Mouse (Mus musculus) cerebellum, adult 18-20 months (tissue): ENCODE results near the gene Vmn1r55.
A peak's percentile ranks its signal among the peaks of the same experiment; 100 is the strongest.
"Not testable (repeated sequence)": the region's sequence is repeated elsewhere in the genome, so short reads cannot be mapped to it uniquely, and the experiment has no call there.

Experiments
- DNase-seq, 2 experiments: peaks; one replicate each; pipeline ENCODE4 v3.0.0; 2021

Vmn1r55 gene

GRCm38 (mm10) chr7:5149570-5149969 lies at the start of gene Vmn1r55:
TSS of gene Vmn1r55 (minus strand) at chr7:5149670.
- DNase-seq = not testable (repeated sequence)

- DNase-seq = not testable (repeated sequence)
Measured at GRCm38 (mm10) chr7:5196647-5197046, 47.2 kb upstream of the Vmn1r55 start, which contains the start of gene Vmn1r56. TSS of gene Vmn1r56 (minus strand) at chr7:5196747.

- DNase-seq = peak; percentile 62 to 76
Measured at GRCm38 (mm10) chr7:5125549-5126406, 23.7 kb downstream of the Vmn1r55 start, which contains the start of gene Rasl2-9. TSS of gene Rasl2-9 (minus strand) at chr7:5125950.

- DNase-seq = no peak
Measured at GRCm38 (mm10) chr7:5125078-5125477, 24.4 kb downstream of the Vmn1r55 start.

- no peak for DNase-seq
Measured at GRCm38 (mm10) chr7:5116850-5117249, 32.6 kb downstream of the Vmn1r55 start, which contains the start of gene Rfpl4. TSS of gene Rfpl4 (minus strand) at chr7:5116950.

- no peak for DNase-seq
Measured at GRCm38 (mm10) chr7:5112701-5113100, 36.8 kb downstream of the Vmn1r55 start.

- no peak for DNase-seq
Measured at GRCm38 (mm10) chr7:5109301-5109700, 40.2 kb downstream of the Vmn1r55 start.

- DNase-seq = no peak
Measured at GRCm38 (mm10) chr7:5108272-5108671, 41.2 kb downstream of the Vmn1r55 start.

GRCm38 (mm10) chr7:5102564-5102963 lies 46.9 kb downstream of the Vmn1r55 start:
- DNase-seq = no peak

- DNase-seq = no peak
Measured at GRCm38 (mm10) chr7:5101066-5101663, 48.3 kb downstream of the Vmn1r55 start.

GRCm38 (mm10) chr7:5099796-5100195 lies 49.7 kb downstream of the Vmn1r55 start:
- DNase-seq = no peak

GRCm38 (mm10) chr7:5098769-5099168 lies 50.7 kb downstream of the Vmn1r55 start:
- no peak for DNase-seq

- DNase-seq = no peak
Measured at GRCm38 (mm10) chr7:5092831-5093510, 56.5 kb downstream of the Vmn1r55 start.

GRCm38 (mm10) chr7:5092381-5092780 lies 57.1 kb downstream of the Vmn1r55 start:
- no peak for DNase-seq

GRCm38 (mm10) chr7:5091008-5091728 lies 58.3 kb downstream of the Vmn1r55 start:
- no peak for DNase-seq

GRCm38 (mm10) chr7:5089853-5090252 lies 59.6 kb downstream of the Vmn1r55 start:
- no peak for DNase-seq

GRCm38 (mm10) chr7:5087886-5088285 lies 61.6 kb downstream of the Vmn1r55 start:
- DNase-seq = no peak

- no peak for DNase-seq
Measured at GRCm38 (mm10) chr7:5086921-5087440, 62.5 kb downstream of the Vmn1r55 start.

GRCm38 (mm10) chr7:5085512-5085911 lies 64.0 kb downstream of the Vmn1r55 start:
- no peak for DNase-seq

- no peak for DNase-seq
Measured at GRCm38 (mm10) chr7:5083325-5084105, 66.0 kb downstream of the Vmn1r55 start.

- DNase-seq = no peak
Measured at GRCm38 (mm10) chr7:5081939-5082338, 67.5 kb downstream of the Vmn1r55 start.

GRCm38 (mm10) chr7:5081241-5081640 lies 68.2 kb downstream of the Vmn1r55 start:
- DNase-seq = no peak
